Mouse (Mus musculus): ENCODE data around the gene Foxo6. TPM values are rescaled to one million over a fixed set of nuclear protein-coding genes. Genes with fewer than 3 reads are reported as not detected.

Foxo6 gene
- polyA plus RNA-seq, 1 experiment: 24.9 TPM

DNA sequence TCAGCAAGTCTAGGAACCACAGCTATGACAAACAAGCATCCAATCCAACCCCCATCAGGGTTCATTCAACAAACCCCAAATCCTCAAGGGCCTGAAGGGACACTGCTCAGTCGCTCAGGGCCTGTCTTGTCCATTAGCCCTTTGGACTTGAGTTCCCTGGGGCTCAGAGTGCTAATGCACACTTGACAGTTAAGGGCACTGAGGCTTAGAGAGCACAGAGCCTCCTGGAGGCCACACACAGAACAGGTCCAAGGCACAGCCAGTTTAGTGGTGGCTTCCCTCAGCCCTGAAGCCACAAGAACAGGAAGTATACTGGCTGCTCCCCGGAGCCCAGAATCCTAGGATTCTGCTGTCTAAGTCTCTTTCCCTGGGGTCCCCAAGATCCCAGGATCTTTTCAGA, 53.9 kb downstream of the Foxo6 start:
- no peak overlapping the region for H3K4me3 ChIP-seq
- H3K4me2 ChIP-seq (ENCODE audit: low read depth): no peak overlapping the region
- TF ChIP-seq POLR2A (IDR thresholded peaks at IDR 0.05; ENCODE audit: insufficient read length, low read depth) (no peak), SRF (IDR thresholded peaks at IDR 0.05; ENCODE audit: control insufficient read depth, insufficient read length, low read depth) (no peak)
- no peaks in the 10 kb centered on the region for H3K36me3 ChIP-seq (ENCODE audit: control insufficient read depth, insufficient read depth)
- H3ac ChIP-seq (ENCODE audit: control insufficient read depth, insufficient read length): no peak overlapping the region
- H3K79me2 ChIP-seq (ENCODE audit: control insufficient read depth, insufficient read depth): no peaks in the 10 kb centered on the region
- no peaks in the 10 kb centered on the region for H3K27me3 ChIP-seq (ENCODE audit: control insufficient read depth, insufficient read depth, insufficient read length)

DNA sequence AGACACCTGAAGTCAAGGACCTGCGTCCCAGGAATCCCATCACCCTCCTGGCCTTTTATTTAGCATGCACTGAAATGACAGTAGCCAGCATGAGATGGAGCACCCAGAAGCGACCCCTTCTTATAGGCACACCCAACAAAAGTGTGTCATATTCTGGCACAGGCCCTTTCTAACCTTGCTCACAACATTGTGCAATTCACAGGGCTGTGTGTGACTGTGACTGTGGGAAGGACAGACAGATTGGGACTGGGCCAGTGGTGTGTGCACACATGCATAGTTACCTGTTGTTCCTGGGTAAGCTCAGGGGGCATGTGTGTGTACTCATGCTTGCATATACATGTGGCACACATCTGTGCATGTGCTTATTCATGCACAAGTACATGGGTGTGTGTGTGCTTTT, 54.6 kb downstream of the Foxo6 start:
- TF ChIP-seq MAX (IDR thresholded peaks at IDR 0.05; ENCODE audit: low read depth): no peak
- TF ChIP-seq E2F4 (IDR thresholded peaks at IDR 0.05; ENCODE audit: insufficient read depth): no peak
- no peak for TF ChIP-seq MYOG (IDR thresholded peaks at IDR 0.05; ENCODE audit: control insufficient read depth in 1 of 3, insufficient read depth in 1 of 3, insufficient read length in 2 of 3, low read depth in 2 of 3)
- no peak for TF ChIP-seq USF1 (IDR thresholded peaks at IDR 0.05; ENCODE audit: low read depth)
- no peak for TF ChIP-seq REST (IDR thresholded peaks at IDR 0.05; ENCODE audit: insufficient read depth, insufficient read length)
- TF ChIP-seq POLR2A (IDR thresholded peaks at IDR 0.05; ENCODE audit: insufficient read length, low read depth): no peak
- H3K4me3 ChIP-seq: no peak overlapping the region
- H3K27me3 ChIP-seq (ENCODE audit: control insufficient read depth, insufficient read depth, insufficient read length): no peaks in the 10 kb centered on the region
- no peaks in the 10 kb centered on the region for H3K79me2 ChIP-seq (ENCODE audit: control insufficient read depth, insufficient read depth)
- H3K4me2 ChIP-seq (ENCODE audit: low read depth): no peak overlapping the region
- H3ac ChIP-seq (ENCODE audit: control insufficient read depth, insufficient read length): no peak overlapping the region
- H3K36me3 ChIP-seq (ENCODE audit: control insufficient read depth, insufficient read depth): no peaks in the 10 kb centered on the region

DNA sequence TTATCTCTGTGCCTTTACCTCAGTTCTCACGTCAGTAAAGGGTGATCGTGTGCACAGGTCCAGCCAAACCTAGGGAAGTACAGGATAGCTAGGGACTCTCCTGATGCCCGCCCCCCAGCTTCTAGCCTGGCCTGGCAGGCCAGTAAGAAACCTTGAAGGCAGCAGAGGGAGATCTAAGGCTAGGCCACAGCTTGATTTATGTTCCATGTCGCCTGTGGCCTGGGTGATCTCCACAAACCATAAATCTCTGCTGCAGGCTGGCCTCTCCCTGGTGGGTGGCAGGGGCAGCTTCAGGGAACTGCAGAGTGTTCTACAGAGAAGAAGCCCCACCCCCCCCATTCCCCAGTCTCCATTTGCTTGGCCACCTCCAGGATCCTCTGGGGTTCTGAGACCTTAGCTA, 55.2 kb downstream of the Foxo6 start:
- TF ChIP-seq SRF (IDR thresholded peaks at IDR 0.05; ENCODE audit: control insufficient read depth, insufficient read length, low read depth) (no peak), TCF3 (IDR thresholded peaks at IDR 0.05; ENCODE audit: insufficient read length, low read depth) (no peak), CEBPB (IDR thresholded peaks at IDR 0.05; ENCODE audit: insufficient read depth, poor library complexity, severe bottlenecking) (no peak), E2F4 (IDR thresholded peaks at IDR 0.05; ENCODE audit: insufficient read depth) (no peak), REST (IDR thresholded peaks at IDR 0.05; ENCODE audit: insufficient read depth, insufficient read length) (no peak), USF1 (IDR thresholded peaks at IDR 0.05; ENCODE audit: low read depth) (no peak), MAX (IDR thresholded peaks at IDR 0.05; ENCODE audit: low read depth) (no peak), POLR2A (IDR thresholded peaks at IDR 0.05; ENCODE audit: insufficient read length, low read depth) (no peak), TCF12 (IDR thresholded peaks at IDR 0.05; ENCODE audit: insufficient read depth, poor library complexity, severe bottlenecking) (no peak), POLR2AphosphoS2 (IDR thresholded peaks at IDR 0.05; ENCODE audit: insufficient read length, low read depth) (no peak), MYOG (IDR thresholded peaks at IDR 0.05; ENCODE audit: control insufficient read depth in 1 of 3, insufficient read depth in 1 of 3, insufficient read length in 2 of 3, low read depth in 2 of 3) (no peak)

GRCm38 (mm10) chr4:120230256-120230649, 56.9 kb downstream of the Foxo6 start:
- Histone ChIP-seq H3K79me2 (ENCODE audit: control insufficient read depth, insufficient read depth) (no peaks in the 10 kb centered on the region), H3K36me3 (ENCODE audit: control insufficient read depth, insufficient read depth) (no peaks in the 10 kb centered on the region), H3K4me2 (ENCODE audit: low read depth) (peak overlapping the region; percentile 69), H3K27me3 (ENCODE audit: control insufficient read depth, insufficient read depth, insufficient read length) (no peaks in the 10 kb centered on the region), H3K4me3 (peak overlapping the region; percentile 2), H3ac (ENCODE audit: control insufficient read depth, insufficient read length) (no peak overlapping the region)
- TF ChIP-seq MYOG (IDR thresholded peaks at IDR 0.05; ENCODE audit: control insufficient read depth in 1 of 3, insufficient read depth in 1 of 3, insufficient read length in 2 of 3, low read depth in 2 of 3): peak in 1 of 3 experiments; percentile 80
- no peak for TF ChIP-seq TCF3 (IDR thresholded peaks at IDR 0.05; ENCODE audit: insufficient read length, low read depth)
- no peak for TF ChIP-seq MAX (IDR thresholded peaks at IDR 0.05; ENCODE audit: low read depth)
- TF ChIP-seq MYOD1 (IDR thresholded peaks at IDR 0.05; ENCODE audit: control insufficient read depth in 1 of 3, insufficient read length in 2 of 3, low read depth in 2 of 3): peak in 2 of 3 experiments; percentile 46 to 76
- TF ChIP-seq CEBPB (IDR thresholded peaks at IDR 0.05; ENCODE audit: insufficient read depth, poor library complexity, severe bottlenecking): no peak
- no peak for TF ChIP-seq USF1 (IDR thresholded peaks at IDR 0.05; ENCODE audit: low read depth)
- TF ChIP-seq TCF12 (IDR thresholded peaks at IDR 0.05; ENCODE audit: insufficient read depth, poor library complexity, severe bottlenecking): no peak
- no peak for TF ChIP-seq POLR2AphosphoS2 (IDR thresholded peaks at IDR 0.05; ENCODE audit: insufficient read length, low read depth)
- no peak for TF ChIP-seq E2F4 (IDR thresholded peaks at IDR 0.05; ENCODE audit: insufficient read depth)
- TF ChIP-seq REST (IDR thresholded peaks at IDR 0.05; ENCODE audit: insufficient read depth, insufficient read length): no peak
- no peak for TF ChIP-seq SRF (IDR thresholded peaks at IDR 0.05; ENCODE audit: control insufficient read depth, insufficient read length, low read depth)
- TF ChIP-seq POLR2A (IDR thresholded peaks at IDR 0.05; ENCODE audit: insufficient read length, low read depth): no peak

More for the DNA sequence above, 55.2 kb downstream of the Foxo6 start:
- no peaks in the 10 kb centered on the region for H3K27me3 ChIP-seq (ENCODE audit: control insufficient read depth, insufficient read depth, insufficient read length)
- H3K36me3 ChIP-seq (ENCODE audit: control insufficient read depth, insufficient read depth): no peaks in the 10 kb centered on the region
- no peak overlapping the region for H3K4me2 ChIP-seq (ENCODE audit: low read depth)
- H3K4me3 ChIP-seq: no peak overlapping the region
- no peak overlapping the region for H3ac ChIP-seq (ENCODE audit: control insufficient read depth, insufficient read length)
- no peaks in the 10 kb centered on the region for H3K79me2 ChIP-seq (ENCODE audit: control insufficient read depth, insufficient read depth)

DNA sequence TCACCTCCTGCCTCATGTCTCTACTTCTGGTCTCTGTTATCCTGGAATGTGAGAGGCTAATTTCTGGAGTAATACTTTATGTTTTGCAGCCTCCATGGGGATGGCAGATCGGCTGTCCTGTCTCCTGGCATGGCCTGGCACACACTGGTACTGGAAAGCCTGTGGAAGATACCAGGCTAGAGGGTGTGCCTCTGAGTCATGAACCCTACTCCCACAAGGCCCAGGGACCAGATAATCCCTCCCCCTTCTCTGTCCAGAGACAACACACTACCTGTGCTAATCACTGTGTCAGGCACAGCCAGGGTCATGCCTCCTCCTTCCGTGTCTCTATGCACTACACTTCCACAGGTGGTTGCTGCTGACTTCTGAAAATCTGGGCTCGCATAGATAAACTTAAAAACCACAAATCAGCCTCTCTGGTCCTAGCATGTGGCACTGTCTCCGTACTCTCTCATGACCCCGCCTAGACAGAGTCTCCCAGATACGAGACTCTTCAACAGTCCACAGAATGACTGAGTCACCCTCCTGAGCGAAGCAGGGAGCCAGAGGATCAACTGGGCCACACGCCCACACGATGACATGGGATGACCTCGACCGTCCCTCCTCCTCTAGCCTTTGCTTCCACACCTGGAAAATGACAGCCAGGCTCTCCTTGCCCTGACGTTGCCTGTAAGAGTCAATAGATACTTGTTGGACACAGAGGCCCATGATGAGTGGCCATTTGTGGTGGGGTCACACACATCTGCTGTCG, 57.5 kb downstream of the Foxo6 start:
- Histone ChIP-seq H3K4me3 (peak overlapping the region; percentile 2), H3K36me3 (ENCODE audit: control insufficient read depth, insufficient read depth) (no peaks in the 10 kb centered on the region), H3K79me2 (ENCODE audit: control insufficient read depth, insufficient read depth) (no peaks in the 10 kb centered on the region), H3K4me2 (ENCODE audit: low read depth) (peak overlapping the region; percentile 69), H3ac (ENCODE audit: control insufficient read depth, insufficient read length) (no peak overlapping the region), H3K27me3 (ENCODE audit: control insufficient read depth, insufficient read depth, insufficient read length) (no peaks in the 10 kb centered on the region)
- TF ChIP-seq TCF12 (IDR thresholded peaks at IDR 0.05; ENCODE audit: insufficient read depth, poor library complexity, severe bottlenecking) (no peak), CEBPB (IDR thresholded peaks at IDR 0.05; ENCODE audit: insufficient read depth, poor library complexity, severe bottlenecking) (no peak), MYOD1 (IDR thresholded peaks at IDR 0.05; ENCODE audit: control insufficient read depth in 1 of 3, insufficient read length in 2 of 3, low read depth in 2 of 3) (peak in 1 of 3 experiments; percentile 58), MYOG (IDR thresholded peaks at IDR 0.05; ENCODE audit: control insufficient read depth in 1 of 3, insufficient read depth in 1 of 3, insufficient read length in 2 of 3, low read depth in 2 of 3) (peak in 1 of 3 experiments; percentile 25), POLR2AphosphoS2 (IDR thresholded peaks at IDR 0.05; ENCODE audit: insufficient read length, low read depth) (no peak)
